Mouse (Mus musculus) adrenal gland, adult (tissue): ENCODE results near the gene Slc9b1.

ENCODE experiments used
- DNase-seq, 2 experiments: peaks; one replicate each; pipeline ENCODE4 v3.0.0; 2022 to 2023; ENCODE audit warnings: low spot score in 1 of 2; ENCODE audit not compliant: inconsistent age in 2 of 2

Slc9b1 gene

DNA sequence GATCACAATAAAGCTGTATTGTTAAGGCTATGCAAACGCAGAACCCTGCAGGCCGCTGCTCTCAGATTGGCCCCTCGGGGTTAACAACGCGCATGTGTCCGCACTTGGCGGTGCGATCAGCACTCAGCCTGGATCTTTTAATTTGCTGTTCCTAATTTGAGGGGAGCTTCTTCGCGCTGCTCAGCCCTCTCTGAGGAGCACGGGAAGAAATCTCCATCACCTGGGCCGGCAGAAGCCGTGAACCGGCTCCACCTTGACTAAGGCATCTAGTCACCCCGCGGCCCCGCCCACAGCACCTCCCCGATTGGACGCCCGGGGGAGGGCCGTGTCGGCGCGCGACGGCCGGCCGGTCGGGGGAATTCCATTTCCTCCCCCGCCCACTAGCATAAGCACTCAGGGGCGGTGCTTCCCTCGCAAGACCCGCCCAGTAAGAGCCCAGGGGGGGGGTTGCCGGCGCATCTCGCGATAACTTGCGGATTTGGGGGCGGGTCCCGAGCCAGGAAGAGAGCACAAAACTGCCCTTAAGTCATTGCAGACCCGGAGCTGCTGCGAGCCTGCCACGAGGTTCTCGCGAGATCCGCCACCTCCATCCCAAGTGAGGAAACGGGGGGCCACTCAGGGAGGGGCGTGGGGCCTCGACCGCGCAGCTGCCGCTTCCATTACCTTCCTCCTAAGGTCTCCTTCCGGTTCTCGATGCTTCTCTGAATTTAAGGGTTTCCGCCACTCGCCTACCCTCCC is 90.1 kb downstream of the Slc9b1 start, which contains the start of gene Ube2d3:
TSS of gene Ube2d3 (plus strand) at position 392 of the 738 bp plus-strand sequence.
- peak; percentile 100 for DNase-seq

GRCm38 (mm10) chr3:135438531-135438912 is 90.7 kb downstream of the Slc9b1 start:
- peak; percentile 95 to 99 for DNase-seq

DNA sequence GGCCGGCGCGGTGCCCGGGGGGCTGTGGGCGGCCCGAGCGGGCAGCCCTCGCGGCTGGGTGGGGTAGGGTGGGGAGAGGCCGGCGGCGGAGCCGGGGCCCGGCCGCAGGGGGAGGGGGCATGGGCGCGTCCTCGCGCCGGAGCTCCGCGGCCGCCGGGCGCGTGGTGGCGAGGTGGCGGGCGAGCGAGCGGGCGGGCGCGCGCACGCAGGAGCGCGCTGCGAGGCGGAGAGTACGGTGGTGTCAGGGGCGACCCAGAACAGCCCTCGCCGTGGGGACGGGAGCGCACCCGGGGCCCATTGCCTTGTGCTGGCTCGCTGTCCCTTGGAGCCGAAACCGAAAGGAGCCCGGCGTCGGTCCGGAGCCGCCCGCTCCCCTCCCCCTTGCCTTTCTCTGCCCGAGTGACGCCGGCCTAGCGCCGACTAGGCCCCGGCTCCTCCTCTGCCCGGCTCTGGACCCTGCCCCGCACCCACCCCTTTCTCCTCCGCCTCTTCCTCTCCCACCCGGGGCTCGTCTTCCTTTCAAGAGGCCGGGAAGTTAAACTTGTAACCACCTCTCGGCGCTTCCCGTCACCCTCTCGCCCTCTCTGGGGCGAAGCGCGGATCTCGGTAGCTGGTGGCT is 91.2 kb downstream of the Slc9b1 start:
- peak; percentile 91 to 97 for DNase-seq

DNA sequence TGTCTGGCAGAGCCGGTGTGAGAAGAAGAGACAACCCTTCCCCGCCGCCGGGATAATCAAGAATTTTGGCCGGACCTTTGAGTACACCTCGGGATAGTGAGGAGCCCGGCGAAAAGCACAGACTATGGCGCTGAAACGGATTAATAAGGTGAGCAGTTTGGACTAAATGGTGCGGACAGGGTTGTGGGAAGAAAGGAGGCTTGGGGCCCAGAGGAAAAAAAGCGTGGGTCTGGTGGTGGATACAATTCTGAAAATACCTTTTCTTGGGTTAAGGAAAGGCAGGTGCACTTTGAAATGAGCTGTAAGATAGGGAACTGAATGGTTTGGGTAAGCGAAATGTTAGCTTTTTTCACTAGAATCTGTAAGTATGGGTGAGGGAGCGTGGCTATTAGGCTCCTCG is 91.8 kb downstream of the Slc9b1 start:
- no peak for DNase-seq

DNA sequence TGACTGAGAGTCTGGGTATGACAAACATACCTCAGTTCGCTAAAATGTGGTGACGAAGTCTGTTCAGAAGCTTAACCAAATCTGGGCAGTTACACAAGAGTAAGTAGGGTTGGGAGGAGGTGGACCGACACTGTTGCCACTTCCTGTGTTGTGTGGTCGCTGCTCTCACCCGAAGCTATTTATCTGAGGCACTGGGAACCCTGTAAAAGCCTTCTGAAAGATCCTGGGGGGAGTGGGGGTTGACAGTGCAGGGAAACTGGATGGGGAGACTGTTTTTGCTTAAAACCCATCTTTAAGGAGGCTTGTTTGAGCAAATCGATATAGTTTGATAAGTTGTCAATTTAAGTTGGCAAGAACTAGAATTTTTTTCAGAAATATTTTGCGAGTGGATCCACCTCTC is 92.4 kb downstream of the Slc9b1 start:
- DNase-seq: peak; percentile 50 to 81

GRCm38 (mm10) chr3:135440621-135441020 is 92.8 kb downstream of the Slc9b1 start:
- DNase-seq: peak in 1 of 2 experiments; percentile 75

- DNase-seq: no peak
Observed at GRCm38 (mm10) chr3:135444930-135445329, 97.1 kb downstream of the Slc9b1 start.
